Mouse (Mus musculus): ENCODE data around the gene Adamtsl3.
"Not testable (repeated sequence)": the region's sequence is repeated elsewhere in the genome, so short reads cannot be mapped to it uniquely, and the experiment has no call there.

The Adamtsl3 gene

DNA sequence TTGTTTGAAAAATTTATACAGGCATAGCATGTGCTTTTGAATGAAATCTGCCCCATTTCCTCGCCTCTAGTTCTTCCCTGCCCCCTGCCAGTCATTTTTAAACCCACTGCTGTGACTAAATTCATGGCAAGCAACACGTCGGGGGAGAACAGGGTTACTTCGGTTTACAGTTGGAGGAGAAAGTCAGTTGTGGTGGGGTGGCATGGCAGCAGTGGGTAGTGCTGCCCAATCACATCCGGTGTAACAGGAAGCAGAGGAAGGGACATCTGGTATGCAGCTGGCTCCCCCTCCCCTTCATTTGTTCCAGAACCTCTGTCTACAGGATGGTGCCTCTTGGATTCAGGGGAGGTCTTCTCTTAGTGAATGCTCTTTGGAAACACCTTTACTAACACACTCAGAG, 25.6 kb downstream of the Adamtsl3 start:
- no peak for DNase-seq (ENCODE audit: low spot score in 2 of 2)

DNA sequence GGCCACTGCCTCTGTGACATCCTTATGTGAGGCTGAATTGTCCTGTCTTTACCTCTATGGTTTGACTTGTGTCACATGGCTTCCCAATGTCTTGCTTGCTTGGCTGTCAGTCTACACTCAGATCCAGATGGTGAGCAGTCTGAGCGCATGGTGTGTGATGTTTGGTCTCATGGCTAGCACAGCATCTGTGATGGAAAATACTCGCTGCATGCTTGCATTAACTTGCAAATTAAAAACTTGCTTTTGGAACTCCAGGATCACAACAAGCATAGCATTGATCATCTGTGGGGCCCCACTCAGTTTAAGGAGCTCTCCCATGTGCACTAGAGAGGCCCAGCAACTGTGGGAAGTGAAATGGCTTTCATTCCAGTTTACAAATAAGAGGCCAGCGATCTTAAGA, 29.1 kb downstream of the Adamtsl3 start:
- no peak for DNase-seq (ENCODE audit: low spot score in 2 of 2)

DNA sequence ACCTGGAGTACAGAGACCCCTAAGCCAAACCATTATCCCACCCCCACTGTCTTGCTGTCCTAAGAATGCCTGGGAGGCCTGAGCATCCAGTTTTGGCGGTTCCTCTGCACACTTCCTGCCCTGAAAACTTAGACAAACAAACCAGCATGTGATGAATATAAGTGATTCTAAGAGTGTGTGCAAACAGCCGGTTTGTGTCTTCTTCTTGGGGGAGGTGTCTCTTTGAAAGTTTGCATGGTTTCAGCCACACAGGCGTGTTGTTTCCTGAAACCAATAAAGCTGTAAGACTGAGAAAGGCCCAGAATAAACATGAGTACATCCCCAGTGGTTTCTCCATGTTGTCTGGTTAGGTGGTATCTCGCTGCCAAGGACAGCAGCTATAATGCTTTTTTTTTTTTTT, 30.6 kb downstream of the Adamtsl3 start:
- DNase-seq (ENCODE audit: low spot score in 2 of 2): no peak

DNA sequence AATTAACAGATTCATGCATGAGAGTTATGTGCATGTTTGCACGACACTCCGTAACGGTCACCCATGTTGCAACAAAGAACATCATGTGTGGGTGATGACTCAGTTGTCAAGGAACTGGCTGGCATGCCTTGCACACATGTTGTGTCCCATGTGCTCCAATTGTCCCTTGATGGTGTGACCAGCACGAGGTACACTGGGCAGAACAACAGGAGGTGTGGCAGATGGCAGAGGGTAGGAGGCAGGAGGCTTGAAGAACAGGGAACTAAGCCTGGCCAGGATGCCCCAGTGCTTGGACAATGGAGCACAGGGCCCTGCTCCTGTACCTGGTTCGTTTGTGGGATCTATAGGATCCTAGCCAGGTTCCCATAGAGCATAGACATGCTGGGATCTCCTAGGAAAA, 31.0 kb downstream of the Adamtsl3 start:
- no peak for DNase-seq (ENCODE audit: low spot score in 2 of 2)

DNA sequence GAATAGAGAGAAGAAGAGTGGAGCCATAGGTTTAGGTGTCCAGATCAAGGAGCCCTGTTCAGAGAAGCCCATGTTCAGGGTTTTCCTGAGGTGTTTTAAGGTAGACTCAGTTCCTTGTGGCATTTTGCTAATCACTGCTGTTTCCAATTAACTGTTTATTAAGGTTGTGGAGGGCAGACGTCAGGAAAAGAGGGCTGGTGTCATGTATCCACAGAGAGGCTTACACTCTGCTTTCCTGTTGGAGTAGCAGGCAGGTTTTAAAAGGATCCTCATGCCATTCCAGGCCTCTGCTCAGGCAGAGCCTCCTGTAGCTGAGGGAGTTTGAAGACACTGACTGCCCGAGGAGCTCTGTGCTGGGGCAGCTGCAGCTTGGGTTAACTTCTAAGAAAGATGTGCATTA, 32.6 kb downstream of the Adamtsl3 start:
- DNase-seq (ENCODE audit: low spot score in 2 of 2): no peak

DNA sequence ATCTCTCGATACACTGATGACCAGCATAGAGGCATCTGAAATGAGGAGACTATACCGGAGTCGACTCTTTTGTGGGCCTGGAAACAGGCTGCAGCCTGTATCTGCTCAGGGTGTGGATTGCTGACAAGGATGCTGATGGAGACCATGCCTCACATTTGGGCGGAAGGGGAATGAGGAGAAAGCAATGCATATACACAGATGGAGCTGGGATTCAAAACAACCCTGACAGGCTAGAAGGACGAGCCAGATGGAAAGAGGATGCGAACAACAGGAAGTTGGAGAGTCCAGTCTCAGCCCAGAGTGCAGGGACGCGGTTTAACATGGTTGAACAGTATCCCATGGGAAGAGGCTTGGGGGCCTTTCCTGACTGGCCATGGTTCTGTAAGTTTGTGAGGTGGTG, 34.6 kb downstream of the Adamtsl3 start:
- no peak for DNase-seq (ENCODE audit: low spot score in 2 of 2)

DNA sequence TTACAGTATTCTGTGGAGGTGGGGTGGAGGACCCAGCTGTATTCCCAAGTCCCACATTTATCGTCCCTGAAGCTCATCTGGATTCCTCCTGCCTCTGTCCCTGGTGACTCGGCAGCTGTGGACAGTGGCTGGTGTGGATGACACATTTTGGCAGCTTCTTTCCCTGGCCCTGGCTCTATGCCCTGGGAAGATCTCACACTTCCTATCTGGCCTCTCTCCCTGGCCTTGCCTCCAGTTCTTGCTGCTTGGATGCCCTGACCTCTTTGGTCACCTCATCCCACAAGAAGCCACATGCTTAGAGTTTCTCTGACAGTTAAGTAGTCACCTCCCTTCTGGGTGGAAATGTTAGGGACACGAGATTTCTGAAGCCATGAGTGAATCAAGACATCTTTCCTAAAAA, 35.9 kb downstream of the Adamtsl3 start:
- no peak for DNase-seq (ENCODE audit: low spot score in 2 of 2)

DNA sequence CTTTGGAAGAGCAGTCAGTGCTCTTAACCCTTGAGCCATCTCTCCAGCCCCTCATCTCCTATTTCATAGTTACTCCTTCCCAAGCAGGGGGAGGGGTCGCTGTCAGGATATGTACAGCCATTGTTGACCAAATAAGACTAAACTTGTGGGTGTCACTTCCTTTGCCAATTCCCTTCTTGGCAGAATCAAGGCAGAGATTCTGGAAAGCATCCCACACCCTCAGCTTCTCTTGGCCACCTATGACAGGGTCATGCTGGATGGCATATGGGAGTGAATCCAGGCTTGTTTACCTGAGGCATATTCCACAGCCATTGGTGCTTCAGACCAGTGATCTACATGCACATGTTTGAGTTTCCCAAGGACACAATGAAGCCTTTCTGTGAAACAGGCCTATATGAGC, 42.8 kb downstream of the Adamtsl3 start:
- no peak for DNase-seq (ENCODE audit: low spot score in 2 of 2)

DNA sequence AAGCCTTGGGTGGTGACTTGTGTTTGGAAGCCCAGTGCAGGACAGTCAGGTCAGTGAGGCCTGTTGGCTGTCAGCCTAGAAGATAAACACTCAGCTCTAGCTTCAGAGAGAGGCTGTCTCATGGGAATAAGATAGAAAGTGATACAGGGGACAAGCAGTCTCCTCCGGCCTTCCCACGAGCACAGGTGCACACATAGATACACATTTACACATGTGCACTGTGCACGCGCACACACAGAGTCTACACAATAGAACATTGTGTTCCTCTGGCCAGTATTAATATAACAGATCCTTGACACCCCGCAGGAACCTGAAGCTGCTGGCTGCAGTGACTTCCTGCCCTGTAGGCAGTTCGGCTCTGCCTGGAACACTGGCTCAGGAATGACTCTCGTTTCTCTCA, 44.3 kb downstream of the Adamtsl3 start:
- DNase-seq (ENCODE audit: low spot score in 2 of 2): no peak

DNA sequence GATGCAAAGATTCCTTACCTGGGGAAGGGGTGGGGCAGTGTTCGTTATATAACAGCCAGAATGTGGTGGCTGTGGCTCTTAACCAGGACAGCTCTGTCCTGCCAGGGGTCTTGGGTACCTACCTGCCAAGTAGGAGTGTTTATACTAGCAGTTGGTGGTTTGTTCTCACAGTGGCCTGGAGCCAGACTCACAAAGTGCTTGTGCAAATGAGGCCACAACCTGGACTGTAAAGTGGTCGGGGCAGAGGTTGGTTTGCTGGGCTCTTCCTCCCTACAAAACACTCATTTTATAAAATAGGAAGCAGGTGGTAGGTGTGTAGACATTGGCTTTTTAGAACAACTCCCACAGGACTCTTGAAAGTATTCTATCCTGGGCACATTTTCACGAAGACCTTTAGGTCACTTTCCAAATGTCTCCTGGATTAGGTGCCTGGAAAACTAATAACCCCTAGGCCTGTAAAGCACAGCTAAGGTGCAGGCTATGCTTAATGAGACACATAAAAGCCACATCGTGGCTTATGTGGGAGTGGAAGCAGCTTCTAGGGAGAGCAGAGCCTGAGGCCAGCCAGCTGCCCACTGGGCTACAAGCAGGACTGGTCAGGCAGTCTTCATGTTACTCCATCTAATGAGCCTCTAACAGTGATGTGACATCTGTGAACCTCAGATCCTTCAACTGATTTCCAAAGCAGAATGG, 47.5 kb downstream of the Adamtsl3 start:
- DNase-seq (ENCODE audit: low spot score in 2 of 2): no peak

DNA sequence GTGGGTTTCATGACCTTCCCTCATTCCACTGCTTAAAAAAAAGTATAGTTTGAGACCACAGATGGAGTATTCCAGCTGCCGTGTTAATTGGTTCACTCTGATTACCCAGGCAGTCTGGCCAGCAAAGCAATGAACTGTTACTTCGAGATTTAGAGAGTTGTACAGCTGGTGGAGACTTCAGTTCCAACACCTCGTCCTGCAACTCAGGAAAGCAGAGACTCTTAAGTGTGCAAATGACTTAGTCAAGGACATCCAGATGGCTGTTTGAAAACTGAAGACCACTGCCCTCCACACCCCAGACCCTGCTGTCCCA, 48.0 kb downstream of the Adamtsl3 start:
- no peak for DNase-seq (ENCODE audit: low spot score in 2 of 2)

DNA sequence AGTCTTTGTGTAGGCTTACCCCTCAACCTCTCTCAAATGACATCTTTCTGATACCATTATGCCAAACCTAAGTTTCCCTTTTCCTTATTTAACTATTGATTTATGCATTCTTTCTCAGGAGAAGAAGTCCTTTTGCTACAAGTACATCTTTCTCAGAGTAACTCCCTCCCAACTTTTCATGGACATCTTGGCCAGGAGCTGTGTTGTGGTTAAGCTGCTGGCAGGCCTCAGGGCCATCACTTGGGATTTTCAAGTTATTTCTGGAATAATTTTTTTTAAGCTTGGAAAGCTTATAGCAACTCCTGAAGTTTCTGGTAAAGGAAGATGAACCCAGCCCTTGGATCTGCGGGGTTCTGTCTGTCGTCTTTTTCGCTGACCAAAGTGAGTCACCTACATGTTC, 51.6 kb downstream of the Adamtsl3 start:
- no peak for DNase-seq (ENCODE audit: low spot score in 2 of 2)

DNA sequence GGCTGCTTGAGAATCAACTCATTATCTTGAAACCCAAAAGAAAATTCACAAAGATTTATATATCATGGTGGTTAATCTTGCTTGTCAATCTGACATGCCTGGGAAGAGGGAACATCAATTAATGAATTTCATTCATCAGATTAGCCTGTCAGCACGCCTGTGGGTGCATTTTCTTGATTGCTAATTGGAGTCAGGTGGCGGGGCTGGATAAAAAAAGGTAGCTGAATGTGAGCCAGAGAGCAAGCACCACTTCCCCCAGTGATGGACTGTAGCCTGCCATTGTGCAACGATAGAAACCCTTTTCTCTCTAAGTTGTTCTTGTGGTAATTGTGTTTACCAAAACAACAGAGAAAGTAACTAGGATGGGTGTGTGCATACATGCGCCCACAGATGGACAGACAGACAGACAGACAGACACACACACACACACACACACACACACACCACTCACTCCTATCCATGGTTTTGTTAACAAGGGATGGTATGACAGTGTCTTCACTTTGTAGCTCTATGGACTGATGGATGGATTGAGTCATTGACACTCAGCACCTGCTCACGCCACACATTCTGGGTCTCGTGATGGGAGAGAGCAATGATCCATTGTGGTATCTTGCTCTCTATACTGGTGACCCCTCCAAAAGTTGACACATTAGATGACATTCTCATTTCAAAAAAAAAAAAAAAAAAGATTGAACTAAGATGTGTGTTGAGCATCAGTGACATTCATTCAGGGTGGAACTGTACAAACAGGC, 59.1 kb downstream of the Adamtsl3 start:
- no peak for DNase-seq (ENCODE audit: low spot score in 2 of 2)

DNA sequence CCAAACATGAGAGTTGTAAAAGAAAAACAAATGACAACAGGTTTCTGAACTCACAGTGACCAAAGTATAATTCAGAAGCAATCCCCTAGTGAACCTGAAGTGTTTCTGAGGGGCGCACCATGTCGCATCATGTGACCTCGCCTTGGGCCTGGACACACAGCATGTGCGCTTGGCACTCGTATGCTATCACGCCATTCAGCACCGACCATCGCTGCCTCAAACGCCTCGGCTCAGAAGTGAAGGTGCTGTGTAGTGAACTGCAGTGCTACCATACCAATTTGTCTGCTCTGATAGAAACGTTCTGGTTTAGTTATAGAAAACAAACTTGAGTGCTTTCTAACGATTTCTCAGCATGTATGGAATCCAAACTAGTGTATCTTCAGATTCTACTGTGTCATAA, 59.7 kb downstream of the Adamtsl3 start:
- no peak for DNase-seq (ENCODE audit: low spot score in 2 of 2)

DNA sequence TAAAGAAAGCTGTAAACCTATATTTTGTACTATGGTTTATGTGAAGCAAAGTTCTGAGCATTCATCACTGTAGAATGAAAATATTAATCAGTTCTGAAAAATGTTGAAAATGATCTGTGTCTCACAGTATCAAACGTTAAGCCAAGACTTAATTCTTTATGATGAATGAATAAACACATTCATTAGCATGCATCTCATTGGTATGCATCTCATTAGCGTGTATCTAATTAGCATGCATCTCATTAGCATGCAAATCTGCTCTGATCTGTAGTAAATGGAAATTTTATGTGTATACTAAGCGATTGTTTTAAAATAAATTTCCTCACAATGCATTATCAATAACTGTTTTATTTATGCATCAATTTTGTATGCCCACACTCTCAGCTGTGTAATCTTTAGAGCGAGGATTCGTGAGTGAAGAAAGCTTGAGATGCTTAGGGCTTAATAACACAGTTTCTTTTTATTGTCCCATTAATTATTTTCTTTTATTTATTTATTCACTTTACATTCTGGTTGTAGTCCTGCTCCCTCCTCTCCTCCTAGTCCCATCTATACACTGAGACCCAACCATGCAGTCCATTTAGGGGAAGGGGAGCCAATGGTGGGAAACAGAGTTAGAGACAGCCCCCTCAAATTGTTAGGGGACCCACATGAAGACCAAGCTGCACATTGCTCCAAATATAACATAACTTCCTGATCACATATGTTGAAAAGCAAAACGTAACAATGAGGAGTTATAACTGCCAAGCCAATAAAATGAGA, 60.4 kb downstream of the Adamtsl3 start:
- no peak for DNase-seq (ENCODE audit: low spot score in 2 of 2)

DNA sequence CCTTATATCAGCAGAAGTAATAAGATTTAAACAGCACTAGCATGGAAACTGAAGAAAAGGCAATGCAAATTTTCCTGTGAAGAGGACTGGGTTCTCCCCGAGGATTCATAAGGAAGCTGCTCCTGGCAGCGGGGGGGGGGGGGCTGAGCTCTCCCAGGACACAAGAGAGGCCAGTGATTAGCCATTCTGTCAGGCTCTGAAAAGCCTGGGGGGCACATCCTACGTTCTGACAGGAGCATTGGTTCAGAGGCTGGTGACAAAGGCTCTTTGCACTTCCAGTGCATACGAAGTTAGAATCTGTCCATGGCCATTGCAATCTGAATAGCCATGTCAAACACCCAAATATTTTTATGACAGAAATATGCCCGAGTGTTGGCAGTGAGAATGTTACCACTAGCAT, 61.4 kb downstream of the Adamtsl3 start:
- no peak for DNase-seq (ENCODE audit: low spot score in 2 of 2)

DNA sequence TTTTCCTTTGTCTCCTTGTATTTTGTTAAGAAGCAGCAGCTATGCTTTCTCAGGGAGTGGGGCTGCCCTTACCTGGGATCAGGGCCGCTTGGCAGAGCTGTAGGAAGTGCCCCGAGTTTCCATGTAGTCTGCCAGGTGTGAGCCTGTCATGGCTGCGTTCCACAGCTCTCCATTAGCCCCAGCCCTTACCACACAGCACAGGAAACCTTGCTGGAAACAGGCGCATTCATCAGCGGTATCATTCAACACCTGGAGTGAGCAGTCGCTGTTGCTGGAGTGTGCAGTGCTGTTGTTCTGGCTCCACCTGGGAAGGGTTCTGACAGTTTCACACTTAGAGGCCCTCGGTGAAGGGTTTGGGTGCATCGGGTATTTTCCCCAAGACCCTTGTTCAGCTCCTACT, 62.1 kb downstream of the Adamtsl3 start:
- DNase-seq (ENCODE audit: low spot score in 2 of 2): no peak

DNA sequence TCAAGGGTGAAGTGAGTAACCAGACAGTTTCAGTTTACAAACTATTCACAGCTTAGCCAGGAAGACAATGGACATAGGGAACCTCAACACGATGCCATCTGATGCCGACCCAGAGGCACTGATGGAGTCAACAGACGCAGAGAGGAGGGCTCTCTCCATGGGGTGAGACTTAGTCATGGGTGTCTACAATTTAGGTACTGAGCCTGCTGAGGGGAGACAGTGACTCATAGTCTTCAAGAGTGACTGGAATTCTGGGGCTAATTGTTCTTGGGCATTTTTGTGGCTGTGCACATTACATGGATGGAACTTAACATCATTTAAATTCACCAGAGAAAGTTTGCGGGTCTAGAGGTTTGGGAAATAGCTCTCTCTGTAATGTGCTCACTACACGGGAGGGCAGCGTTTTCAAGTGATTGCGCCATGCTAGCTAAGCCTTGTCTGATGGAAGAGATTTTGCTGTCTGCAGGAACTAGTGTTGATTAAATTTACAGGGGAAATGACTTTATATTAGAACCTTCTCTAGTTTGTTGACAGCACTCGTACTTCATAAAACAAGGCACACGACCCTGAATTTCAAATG, 70.1 kb downstream of the Adamtsl3 start:
- DNase-seq (ENCODE audit: low spot score in 2 of 2): no peak

DNA sequence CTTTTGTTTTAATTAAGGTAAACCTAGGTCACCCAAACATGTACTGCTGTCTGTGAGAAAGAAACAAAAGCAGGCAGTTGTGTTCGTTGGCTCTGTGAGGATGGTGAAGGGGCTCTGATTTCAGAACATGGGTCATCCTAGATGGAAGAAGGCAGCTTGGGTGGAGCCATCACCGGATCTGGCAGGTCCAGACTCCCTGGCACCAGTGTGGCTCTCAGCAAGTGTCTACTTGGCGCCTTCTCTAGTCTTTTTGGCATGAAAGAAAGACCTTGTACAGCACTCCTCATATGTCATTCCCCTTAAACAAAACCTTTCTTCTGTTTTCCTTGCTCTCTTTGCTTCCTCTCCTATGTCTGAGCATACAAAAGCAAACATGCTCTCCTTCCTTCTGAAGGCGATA, 75.5 kb downstream of the Adamtsl3 start:
- DNase-seq (ENCODE audit: low spot score in 2 of 2): no peak

DNA sequence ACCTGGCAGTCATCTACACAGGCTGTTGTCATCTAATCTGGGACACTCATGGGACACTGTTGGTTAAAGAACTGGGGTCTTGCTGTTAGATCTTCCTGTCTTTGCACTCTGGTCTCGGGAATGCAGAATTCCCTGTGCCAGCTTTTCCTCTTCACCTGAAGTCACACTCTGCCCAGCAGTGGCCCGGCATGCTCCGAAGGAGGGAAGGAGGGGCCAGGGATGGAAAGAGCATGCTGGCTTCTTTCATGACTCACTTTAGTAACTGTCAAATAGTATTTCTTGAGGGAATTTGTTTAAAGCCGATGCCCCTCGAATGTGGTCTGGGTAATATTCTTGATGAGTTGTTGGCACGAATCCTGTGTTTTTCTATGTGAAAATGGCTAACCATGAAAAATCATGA, 81.2 kb downstream of the Adamtsl3 start:
- no peak for DNase-seq (ENCODE audit: low spot score in 2 of 2)

DNA sequence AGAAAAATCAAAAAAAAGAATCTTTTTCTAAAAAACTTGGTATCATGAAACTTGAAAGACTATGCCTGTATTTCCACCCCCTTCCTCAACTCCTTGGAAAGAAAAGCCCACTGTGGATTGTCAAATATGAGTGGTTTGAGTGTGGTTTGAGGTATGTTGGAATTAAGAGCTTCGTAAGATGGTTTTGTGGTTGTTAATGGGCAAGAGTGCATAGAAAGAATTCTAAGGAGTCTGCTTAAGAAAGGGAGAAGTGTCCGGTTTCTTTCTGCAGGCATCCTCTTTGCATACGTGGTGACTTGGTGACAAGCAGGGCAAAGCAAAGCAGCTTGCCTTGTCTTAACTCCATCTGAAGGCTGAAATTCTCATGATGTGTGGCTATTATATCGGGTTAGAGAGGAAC, 81.6 kb downstream of the Adamtsl3 start:
- DNase-seq (ENCODE audit: low spot score in 2 of 2): no peak

DNA sequence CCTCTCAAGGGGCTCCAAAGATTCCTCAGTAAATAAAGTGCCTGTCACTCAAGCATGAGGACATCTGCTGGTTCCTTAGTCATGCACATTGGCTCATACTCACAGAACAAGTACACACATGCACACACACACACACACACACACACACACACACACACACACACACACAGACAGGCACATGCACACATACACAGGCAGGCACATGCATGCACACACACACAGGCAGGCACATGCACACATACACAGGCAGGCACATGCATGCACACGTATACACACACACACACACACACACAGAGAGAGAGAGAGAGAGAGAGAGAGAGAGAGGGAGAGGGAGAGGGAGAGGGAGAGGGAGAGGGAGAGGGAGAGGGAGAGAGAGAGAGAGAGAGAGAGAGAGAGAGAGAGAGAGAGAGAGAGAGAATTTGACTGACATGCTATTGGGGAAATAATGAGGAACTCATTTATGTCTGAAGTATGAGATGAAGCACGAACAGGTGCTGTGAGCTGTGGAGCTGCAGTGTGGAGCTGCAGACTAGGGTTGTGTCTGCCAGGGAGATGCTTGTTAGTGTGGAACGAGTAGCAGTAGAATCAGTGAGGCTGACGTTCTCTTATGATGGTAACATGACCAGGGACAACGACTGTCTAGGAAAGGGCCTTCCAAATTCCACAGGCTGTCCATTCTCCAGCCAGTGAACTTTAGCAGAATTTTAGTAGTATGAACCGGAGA, 85.0 kb downstream of the Adamtsl3 start:
- DNase-seq (ENCODE audit: low spot score in 2 of 2): not testable (repeated sequence)
